Mouse (Mus musculus) bone marrow macrophage, adult 2 months (primary cell): ENCODE results near the gene Gm42906. TPM values are rescaled to one million over a fixed set of nuclear protein-coding genes. Genes with fewer than 3 reads are reported as not detected.

ENCODE experiments used
- H3K27ac ChIP-seq: 2 replicates; pipeline ENCODE4 v1.5.1; 2012; ENCODE audit warnings: low read depth, low read length; ENCODE audit not compliant: insufficient read depth
- H3K4me1 ChIP-seq: 2 replicates; pipeline ENCODE4 v1.6.1; 2012; ENCODE audit warnings: low read length; ENCODE audit not compliant: control insufficient read depth, insufficient read depth
- H3K4me3 ChIP-seq: 2 replicates; pipeline ENCODE4 v1.5.1; 2012; ENCODE audit warnings: mild to moderate bottlenecking, low read length, moderate library complexity; ENCODE audit not compliant: insufficient read depth
- CTCF ChIP-seq: IDR thresholded peaks from 2 replicates; pipeline ENCODE4 v1.5.1; 2012; ENCODE audit warnings: low read depth, mild to moderate bottlenecking, low read length, moderate library complexity
- POLR2A ChIP-seq: IDR thresholded peaks from 2 replicates; pipeline ENCODE4 v1.6.1; 2012; ENCODE audit warnings: mild to moderate bottlenecking, low read depth, low read length, borderline replicate concordance
- polyA plus RNA-seq: library from polyadenylated mRNA; stranded (reverse); fragments of >200 nt; gene quantifications from 2 replicates; pipeline ENCODE4 v1.2.4, GENCODE M21; 2012; ENCODE audit not compliant: missing spikeins, insufficient read depth, insufficient read length

Gm42906 gene
- polyA plus RNA-seq, 1 experiment = not detected

DNA sequence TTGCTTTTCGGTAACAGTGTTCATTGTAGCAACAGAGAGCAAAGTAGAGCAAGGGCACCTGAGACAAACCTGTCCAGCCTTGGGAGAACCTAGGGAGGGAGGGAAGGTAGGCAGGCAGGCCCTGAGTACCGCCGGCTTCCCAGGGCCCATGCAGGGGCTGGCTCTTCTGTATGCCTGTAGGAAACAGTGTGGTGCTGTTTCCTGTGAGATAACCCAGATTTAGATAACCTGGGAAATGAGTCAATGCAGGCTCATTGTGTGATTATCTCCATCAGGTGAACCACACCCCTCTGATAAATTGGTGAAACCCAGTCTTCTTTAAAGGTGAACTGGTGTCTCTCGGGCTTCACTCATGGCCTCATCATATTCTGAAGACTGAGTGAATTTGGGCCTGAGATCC is 401.9 kb downstream of the Gm42906 start:
- Histone ChIP-seq H3K27ac (no peak overlapping the region), H3K4me1 (no peaks in the 10 kb centered on the region), H3K4me3 (no peak overlapping the region)
- TF ChIP-seq CTCF (no peak), POLR2A (no peak)

DNA sequence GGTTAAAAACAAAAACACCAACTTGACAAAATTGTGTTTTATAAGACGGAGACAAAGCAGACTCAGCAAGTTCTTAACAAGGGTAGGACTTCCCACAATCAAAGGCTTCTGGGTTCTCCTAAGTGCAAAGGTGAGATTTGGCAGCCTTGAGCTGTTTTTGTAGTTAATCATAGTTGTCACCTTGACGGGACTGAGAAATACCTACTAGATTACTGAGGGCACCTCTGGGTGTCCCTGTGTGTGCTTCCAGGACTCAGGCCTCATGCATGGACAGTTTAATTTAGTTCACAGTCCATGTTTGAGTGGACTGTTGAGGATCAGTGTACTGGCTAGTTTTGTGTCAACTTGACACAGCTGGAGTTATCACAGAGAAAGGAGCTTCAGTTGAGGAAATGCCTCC is 403.5 kb downstream of the Gm42906 start:
- Histone ChIP-seq H3K27ac (no peak overlapping the region), H3K4me1 (no peaks in the 10 kb centered on the region)
- TF ChIP-seq POLR2A = no peak
- TF ChIP-seq CTCF = no peak

DNA sequence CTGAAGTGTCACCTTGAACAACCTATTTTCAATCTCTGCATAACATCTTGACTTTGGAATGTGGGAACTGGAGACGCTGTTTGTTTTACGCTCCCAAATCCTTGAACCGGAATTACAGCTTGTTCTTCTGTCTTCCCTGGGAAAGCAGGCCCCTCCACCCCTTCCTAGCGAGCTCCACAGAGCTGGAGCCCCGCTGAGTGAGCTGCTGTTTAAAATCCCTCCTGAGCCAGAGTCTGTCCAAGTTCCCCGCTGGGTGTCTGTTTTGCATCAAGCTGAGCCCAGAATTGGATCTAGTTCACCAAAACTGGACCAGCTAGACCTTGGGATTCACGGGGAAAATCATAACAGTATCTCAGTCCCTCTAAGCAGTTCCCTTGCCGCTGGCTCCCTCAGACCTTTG is 404.5 kb downstream of the Gm42906 start:
- no peak overlapping the region for H3K27ac ChIP-seq
- H3K4me3 ChIP-seq = no peak overlapping the region
- H3K4me1 ChIP-seq = no peaks in the 10 kb centered on the region
- TF ChIP-seq CTCF = no peak
- no peak for TF ChIP-seq POLR2A

More for the DNA sequence above, 403.5 kb downstream of the Gm42906 start:
- no peak overlapping the region for H3K4me3 ChIP-seq

DNA sequence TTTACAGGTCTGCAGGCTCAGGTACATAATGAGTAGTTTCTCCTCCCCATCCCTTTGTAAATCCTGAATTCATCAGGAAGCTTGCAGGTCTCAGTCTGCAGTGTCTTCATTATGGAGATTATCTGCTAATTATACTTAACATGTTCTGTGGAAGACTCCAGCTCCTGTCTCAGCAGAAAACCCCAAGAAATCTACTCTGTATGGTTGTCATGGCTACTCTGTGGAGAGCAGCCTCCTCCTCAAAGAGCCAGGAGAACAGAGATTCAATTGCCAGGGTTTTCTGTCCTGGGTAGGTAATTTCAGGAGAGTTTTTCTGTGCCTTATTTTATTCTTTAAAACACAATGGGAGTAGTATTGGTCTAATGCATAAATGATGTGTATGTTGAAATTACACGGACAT is 405.0 kb downstream of the Gm42906 start:
- H3K4me3 ChIP-seq = no peak overlapping the region

DNA sequence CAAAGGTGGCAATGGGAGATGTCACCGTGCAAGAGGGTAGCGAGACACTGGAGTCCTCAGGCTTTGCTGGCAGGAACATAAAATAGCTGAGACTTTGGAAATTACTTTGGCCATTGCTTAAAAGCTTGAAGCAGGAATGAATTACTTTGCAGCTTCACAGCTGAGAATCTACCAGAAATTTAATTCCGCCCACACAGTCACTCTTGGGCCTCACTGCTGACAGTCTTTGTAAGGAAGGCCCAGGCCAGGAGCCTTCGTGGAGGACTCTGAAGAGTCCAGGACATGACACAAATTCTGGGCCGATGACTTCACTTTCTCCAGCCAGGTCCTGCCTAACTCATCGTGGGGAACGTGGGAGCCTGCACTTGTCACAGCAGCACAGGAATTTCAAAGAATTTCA is 405.9 kb downstream of the Gm42906 start:
- Histone ChIP-seq H3K27ac (no peak overlapping the region), H3K4me3 (no peak overlapping the region), H3K4me1 (no peaks in the 10 kb centered on the region)
- TF ChIP-seq CTCF (no peak), POLR2A (no peak)

More for the DNA sequence above, 405.0 kb downstream of the Gm42906 start:
- Histone ChIP-seq H3K27ac (no peak overlapping the region), H3K4me1 (no peaks in the 10 kb centered on the region)
- TF ChIP-seq CTCF = no peak
- no peak for TF ChIP-seq POLR2A

DNA sequence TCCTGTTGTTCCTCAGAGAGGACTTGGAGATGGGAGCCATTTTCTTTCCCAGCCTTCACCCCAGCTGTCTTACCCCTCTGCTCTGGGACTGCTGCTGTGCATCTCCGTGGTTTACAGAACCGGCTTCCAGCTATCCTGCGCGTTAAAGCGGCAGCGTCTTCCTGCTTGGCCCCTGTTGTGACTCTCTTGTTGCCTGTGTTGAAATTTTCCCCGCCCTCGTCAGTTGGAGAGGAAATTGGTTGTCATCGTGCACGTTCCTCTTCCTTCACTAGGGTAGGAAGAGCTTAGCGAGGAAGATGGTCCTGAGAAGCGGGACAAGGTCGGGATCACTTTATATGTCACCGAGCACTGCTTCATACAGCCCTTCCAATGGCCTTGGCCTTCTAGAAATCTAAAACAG is 407.1 kb downstream of the Gm42906 start:
- H3K4me1 ChIP-seq = no peaks in the 10 kb centered on the region
- no peak overlapping the region for H3K27ac ChIP-seq
- TF ChIP-seq CTCF (no peak), POLR2A (no peak)
- no peak overlapping the region for H3K4me3 ChIP-seq

DNA sequence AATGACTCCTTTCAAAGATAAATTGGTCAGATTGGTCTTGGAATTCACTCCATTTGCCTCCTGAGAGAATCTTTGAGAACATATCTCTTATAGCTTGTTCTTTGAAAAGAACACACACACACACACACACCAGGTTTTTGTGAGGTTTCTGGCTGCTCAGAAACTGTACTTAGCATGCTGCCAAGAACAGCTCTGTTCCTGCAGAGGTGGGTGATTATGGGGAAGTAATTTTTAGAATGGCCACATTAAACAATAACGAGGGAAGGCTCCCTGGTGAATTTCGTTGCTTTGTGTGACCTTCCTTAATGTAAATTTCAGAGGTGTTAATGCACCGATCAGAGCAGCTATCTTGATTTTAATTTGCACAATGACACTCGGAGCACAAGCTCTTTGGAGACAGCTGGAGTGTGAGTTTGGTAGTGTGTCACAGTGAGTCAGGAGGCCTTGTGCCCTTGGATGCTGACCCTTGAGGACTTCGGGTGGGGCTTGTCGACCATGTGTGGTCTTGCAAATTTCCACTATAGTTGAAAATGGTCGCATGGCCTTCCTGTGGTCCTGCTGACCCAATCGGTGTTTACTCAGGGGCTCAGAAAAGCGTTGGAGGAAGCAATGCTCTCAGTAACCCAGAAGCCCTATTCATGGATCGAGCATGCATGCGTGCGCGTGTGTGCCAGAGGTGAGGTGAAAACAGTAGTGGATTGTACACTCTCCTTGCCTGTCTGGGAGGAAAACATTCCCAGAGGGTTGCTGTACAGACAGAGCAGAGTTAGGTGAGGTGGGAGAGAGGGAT is 407.7 kb downstream of the Gm42906 start:
- Histone ChIP-seq H3K27ac (no peak overlapping the region), H3K4me1 (no peaks in the 10 kb centered on the region), H3K4me3 (no peak overlapping the region)
- TF ChIP-seq POLR2A (no peak), CTCF (no peak)

DNA sequence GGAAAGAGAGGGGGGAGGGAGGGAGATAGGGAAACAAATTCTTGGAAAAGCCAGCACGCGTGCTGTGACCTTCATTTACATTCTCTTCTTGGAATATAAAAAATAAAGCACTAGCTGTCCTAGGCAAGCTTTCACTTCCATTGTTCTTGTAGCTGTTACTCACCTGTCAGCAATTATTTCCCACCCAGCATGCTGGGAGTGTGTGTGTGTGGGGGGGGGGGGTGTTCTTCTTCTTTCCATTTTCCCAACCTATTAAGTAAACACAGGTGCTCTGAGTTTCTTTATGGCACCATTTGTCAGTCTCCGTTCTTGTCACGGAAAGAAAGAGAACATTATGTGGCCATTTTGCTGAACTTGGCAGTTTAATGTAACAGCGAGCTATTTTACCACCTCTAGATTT is 409.0 kb downstream of the Gm42906 start:
- no peak overlapping the region for H3K4me3 ChIP-seq
- H3K4me1 ChIP-seq = no peaks in the 10 kb centered on the region
- no peak overlapping the region for H3K27ac ChIP-seq
- TF ChIP-seq POLR2A (no peak), CTCF (no peak)

DNA sequence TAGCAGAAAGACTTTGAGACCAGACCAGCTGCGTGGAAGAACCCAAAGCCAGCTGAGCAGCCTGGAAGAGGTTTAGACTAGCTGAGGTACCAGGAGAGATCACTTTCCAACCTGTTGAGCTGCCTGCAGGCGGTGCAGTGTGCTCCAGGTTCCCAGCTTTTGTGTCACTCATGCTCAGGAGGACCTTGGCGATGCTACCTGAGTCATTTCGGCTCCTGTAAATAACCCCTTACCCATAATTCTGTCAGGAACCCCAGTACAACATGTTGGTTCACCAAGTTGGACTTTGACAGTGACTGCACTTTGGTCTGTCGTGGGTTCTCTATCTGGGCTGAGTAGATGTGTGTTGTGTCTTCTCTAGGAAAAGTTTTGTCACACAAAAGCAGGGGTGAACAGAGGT is 409.5 kb downstream of the Gm42906 start:
- Histone ChIP-seq H3K4me3 (no peak overlapping the region), H3K27ac (no peak overlapping the region), H3K4me1 (no peaks in the 10 kb centered on the region)
- TF ChIP-seq POLR2A (no peak), CTCF (no peak)

Other genes with a start within 250 kb of the Gm42906 start
- gene Stard13, start 194.3 kb downstream of the Gm42906 start, polyA plus RNA-seq = 0.19 and 0.50 TPM in 2 replicates
- not detected in 2 replicates for gene Vmn2r18, start 177.9 kb upstream of the Gm42906 start, polyA plus RNA-seq
- 26.3 and 30.8 TPM in 2 replicates for gene Rfc3, start 223.1 kb upstream of the Gm42906 start, polyA plus RNA-seq